Mouse (Mus musculus): ENCODE results near the gene Mast1.

GRCm38 (mm10) chr8:84909162-84909767 is 27.9 kb downstream of the Mast1 start:
- no peak for TF ChIP-seq CTCF (IDR thresholded peaks at IDR 0.05)
- TF ChIP-seq POLR2A (IDR thresholded peaks at IDR 0.05; ENCODE audit: insufficient read depth, low read depth, low read length): no peak
- no peak for TF ChIP-seq EP300 (IDR thresholded peaks at IDR 0.05; ENCODE audit: insufficient read depth, low read depth, low read length)

All from heart, adult 2 months (tissue).